ENCODE assay signal across 25 mouse cellular contexts in the genomic region with DNA sequence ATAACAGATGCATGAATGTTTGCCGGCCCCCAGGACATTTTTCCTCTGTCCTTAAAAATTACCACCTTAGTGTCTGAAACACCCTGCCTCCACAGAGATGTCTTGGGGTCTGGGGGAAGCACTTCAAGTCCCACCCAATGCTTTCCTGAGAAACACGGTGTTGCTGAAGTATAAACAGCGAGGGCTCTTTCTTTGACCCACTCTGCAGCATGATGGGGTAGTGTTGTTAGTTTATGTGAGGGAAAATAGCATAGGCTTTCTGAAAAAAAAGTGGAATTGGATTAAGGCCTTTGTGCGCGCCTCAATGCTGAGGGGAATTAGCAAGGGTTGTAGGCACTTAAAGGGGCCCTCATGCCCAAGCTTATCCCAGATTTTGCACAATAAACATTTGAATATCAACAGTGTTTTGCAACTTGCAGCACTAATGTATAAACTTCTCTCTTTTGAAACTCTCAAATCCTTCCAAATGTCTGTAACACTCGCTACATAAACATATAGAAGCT.
DNase-seq lines count a peak whose midpoint lies in the region; ATAC-seq and TF ChIP-seq lines count a peak whose summit lies in the region.
"Had no signal": no experiment of that assay in that cellular context is flagged by ENCODE, and none has a peak within 500 bp of the region (broad histone marks: within the 10 kb centered on the region; RNA-seq: fewer than 3 reads in every experiment).

No protein-coding gene starts in this region.

- DNase-seq in forebrain, embryonic 11.5 days (ENCODE audit: low spot score) = no peak
- no peak for DNase-seq in forebrain, postnatal 0 days
- DNase-seq in lung, adult 2 months = no peak
- no peak for DNase-seq in midbrain, postnatal 0 days (ENCODE audit: low spot score)
- no peak for DNase-seq in spleen, postnatal 4 days (ENCODE audit: low spot score in 2 of 2)
- DNase-seq: adrenal gland, postnatal 14 days; cerebellum, adult 11-12 months; cerebellum, adult 9-11 months; heart, postnatal 10 days; kidney, adult 2 months; kidney, postnatal 36 days; lung, postnatal 10 days; thymus, postnatal 4 days had no signal

- peak; percentile 43; the same call in 1 of the 2 replicates for ATAC-seq in forebrain, embryonic 11.5 days (replicated peaks; ENCODE audit: low FRiP score)
- ATAC-seq in forebrain, postnatal 0 days = no peak
- peak; percentile 52; the same call in 1 of the 2 replicates for ATAC-seq in lung, embryonic 16.5 days (ENCODE audit: low read depth)
- ATAC-seq in midbrain, embryonic 13.5 days = no peak
- ATAC-seq in midbrain, postnatal 0 days (ENCODE audit: low FRiP score) = no peak
- ATAC-seq: CD4-positive, CD25-positive, alpha-beta regulatory T cell, adult 4 months; hindbrain, embryonic 16.5 days; intestine, embryonic 15.5 days had no signal

- peak overlapping the region; percentile 42; the same call in 1 of the 2 replicates for H3K27ac ChIP-seq in forebrain, embryonic 11.5 days (ENCODE audit: low read depth, low read length)
- no peak overlapping the region for H3K27ac ChIP-seq in forebrain, postnatal 0 days (ENCODE audit: low read depth, low read length)
- H3K27ac ChIP-seq in lung, embryonic 16.5 days (ENCODE audit: low read length) = peak overlapping the region; percentile 55; the same call in 1 of the 2 replicates
- H3K27ac ChIP-seq in midbrain, embryonic 13.5 days = peak overlapping the region; percentile 30; the same call in 1 of the 2 replicates
- no peak overlapping the region for H3K27ac ChIP-seq in midbrain, postnatal 0 days (ENCODE audit: low read depth, low read length)
- H3K27ac ChIP-seq: embryonic facial prominence, embryonic 12.5 days; heart, embryonic 13.5 days; intestine, embryonic 15.5 days; layer of hippocampus, adult 2 months; left cerebral cortex, adult 2 months; limb, embryonic 12.5 days; liver, embryonic 15.5 days; neural tube, embryonic 13.5 days had no signal

- no peak for TF ChIP-seq POLR2A in lung, adult 2 months (IDR thresholded peaks at IDR 0.05; ENCODE audit: borderline replicate concordance, extremely low read depth, low read depth, low read length)

- TF ChIP-seq CTCF in forebrain, postnatal 0 days (IDR thresholded peaks at IDR 0.05; ENCODE audit: low read depth) = no peak
- TF ChIP-seq CTCF in lung, adult 2 months (IDR thresholded peaks at IDR 0.05; ENCODE audit: insufficient read depth, low read length) = no peak
- TF ChIP-seq CTCF in midbrain, postnatal 0 days (IDR thresholded peaks at IDR 0.05) = no peak

- H3K9ac ChIP-seq in forebrain, embryonic 11.5 days (ENCODE audit: low read length) = no peak overlapping the region
- H3K9ac ChIP-seq in forebrain, postnatal 0 days = no peak overlapping the region
- no peak overlapping the region for H3K9ac ChIP-seq in lung, embryonic 16.5 days (ENCODE audit: low read length)
- no peak overlapping the region for H3K9ac ChIP-seq in midbrain, embryonic 13.5 days (replicated peaks)
- no peak overlapping the region for H3K9ac ChIP-seq in midbrain, postnatal 0 days (replicated peaks; ENCODE audit: low read length, poor library complexity, severe bottlenecking)
- H3K9ac ChIP-seq: embryonic facial prominence, embryonic 12.5 days; heart, embryonic 13.5 days; intestine, embryonic 15.5 days; limb, embryonic 12.5 days; liver, embryonic 15.5 days; neural tube, embryonic 13.5 days had no signal

- H3K4me1 ChIP-seq in forebrain, embryonic 11.5 days (replicated peaks; ENCODE audit: control insufficient read depth, insufficient read depth, low read length) = peaks cover 8% of the 10 kb centered on the region; the same call in 1 of the 2 replicates
- H3K4me1 ChIP-seq in forebrain, postnatal 0 days (ENCODE audit: insufficient read depth) = no peaks in the 10 kb centered on the region
- H3K4me1 ChIP-seq in lung, embryonic 16.5 days (replicated peaks; ENCODE audit: control insufficient read depth, insufficient read depth, low read length) = 0 out of 2 replicates have a peak, but pooled peaks cover 2% of the 10 kb centered on the region
- H3K4me1 ChIP-seq in lung, adult 2 months (ENCODE audit: control insufficient read depth, insufficient read depth, low read length) = no peaks in the 10 kb centered on the region
- H3K4me1 ChIP-seq in midbrain, embryonic 13.5 days (replicated peaks) = peaks cover 14% of the 10 kb centered on the region
- H3K4me1 ChIP-seq in midbrain, postnatal 0 days (ENCODE audit: insufficient read depth, low read length) = no peaks in the 10 kb centered on the region
- H3K4me1 ChIP-seq: embryonic facial prominence, embryonic 12.5 days; heart, embryonic 13.5 days; intestine, embryonic 15.5 days; limb, embryonic 12.5 days; liver, embryonic 15.5 days; neural tube, embryonic 13.5 days had no signal

- no peaks in the 10 kb centered on the region for H3K36me3 ChIP-seq in forebrain, embryonic 11.5 days (ENCODE audit: control insufficient read depth, insufficient read depth, low read length)
- H3K36me3 ChIP-seq in forebrain, postnatal 0 days (ENCODE audit: insufficient read depth) = no peaks in the 10 kb centered on the region
- no peaks in the 10 kb centered on the region for H3K36me3 ChIP-seq in lung, embryonic 16.5 days (ENCODE audit: control insufficient read depth, insufficient read depth, low read length)
- no peaks in the 10 kb centered on the region for H3K36me3 ChIP-seq in midbrain, embryonic 13.5 days
- no peaks in the 10 kb centered on the region for H3K36me3 ChIP-seq in midbrain, postnatal 0 days (ENCODE audit: insufficient read depth, low read length)
- H3K36me3 ChIP-seq: embryonic facial prominence, embryonic 12.5 days; heart, embryonic 13.5 days; intestine, embryonic 15.5 days; limb, embryonic 12.5 days; liver, embryonic 15.5 days; neural tube, embryonic 13.5 days had no signal

- H3K9me3 ChIP-seq in forebrain, embryonic 11.5 days (ENCODE audit: control insufficient read depth, low read length) = no peaks in the 10 kb centered on the region
- no peaks in the 10 kb centered on the region for H3K9me3 ChIP-seq in forebrain, postnatal 0 days (ENCODE audit: low read length)
- no peaks in the 10 kb centered on the region for H3K9me3 ChIP-seq in lung, embryonic 16.5 days (ENCODE audit: control insufficient read depth, low read length)
- no peaks in the 10 kb centered on the region for H3K9me3 ChIP-seq in midbrain, embryonic 13.5 days
- no peaks in the 10 kb centered on the region for H3K9me3 ChIP-seq in midbrain, postnatal 0 days (ENCODE audit: low read length)
- H3K9me3 ChIP-seq: embryonic facial prominence, embryonic 12.5 days; heart, embryonic 13.5 days; intestine, embryonic 15.5 days; limb, embryonic 12.5 days; liver, embryonic 15.5 days; neural tube, embryonic 13.5 days had no signal

- WGBS in forebrain, embryonic 11.5 days = 11% methylated on average over 6 of the region's 6 CpGs
- 25% methylated on average over 6 of the region's 6 CpGs for WGBS in forebrain, postnatal 0 days
- WGBS in lung, embryonic 16.5 days = 42% methylated on average over 6 of the region's 6 CpGs
- whole genome bisulfite sequencing in lung, adult 2 months = 74% methylated on average over 6 of the region's 6 CpGs
- WGBS in midbrain, embryonic 13.5 days = 18% methylated on average over 6 of the region's 6 CpGs
- 35% methylated on average over 6 of the region's 6 CpGs for WGBS in midbrain, postnatal 0 days

- no peak overlapping the region for H3K4me2 ChIP-seq in forebrain, embryonic 11.5 days (ENCODE audit: low read depth, low read length, severe bottlenecking)
- H3K4me2 ChIP-seq in forebrain, postnatal 0 days (ENCODE audit: low read depth) = no peak overlapping the region
- no peak overlapping the region for H3K4me2 ChIP-seq in lung, embryonic 16.5 days (ENCODE audit: low read depth, low read length)
- no peak overlapping the region for H3K4me2 ChIP-seq in midbrain, embryonic 13.5 days (replicated peaks)
- H3K4me2 ChIP-seq in midbrain, postnatal 0 days (ENCODE audit: low read depth, low read length, poor library complexity, severe bottlenecking) = no peak overlapping the region
- H3K4me2 ChIP-seq: embryonic facial prominence, embryonic 12.5 days; heart, embryonic 13.5 days; intestine, embryonic 15.5 days; limb, embryonic 12.5 days; liver, embryonic 15.5 days; neural tube, embryonic 13.5 days had no signal

- H3K4me3 ChIP-seq in forebrain, embryonic 11.5 days (ENCODE audit: low read depth, low read length) = no peak overlapping the region
- no peak overlapping the region for H3K4me3 ChIP-seq in forebrain, postnatal 0 days (ENCODE audit: low read depth, low read length)
- no peak overlapping the region for H3K4me3 ChIP-seq in lung, embryonic 16.5 days (ENCODE audit: low read length)
- no peak overlapping the region for H3K4me3 ChIP-seq in lung, adult 2 months (replicated peaks; ENCODE audit: extremely low read depth, low read depth, low read length)
- H3K4me3 ChIP-seq in midbrain, embryonic 13.5 days (replicated peaks) = no peak overlapping the region
- H3K4me3 ChIP-seq in midbrain, postnatal 0 days (ENCODE audit: low read depth, low read length) = no peak overlapping the region
- H3K4me3 ChIP-seq: embryonic facial prominence, embryonic 12.5 days; heart, embryonic 13.5 days; intestine, embryonic 15.5 days; layer of hippocampus, adult 2 months; left cerebral cortex, adult 2 months; limb, embryonic 12.5 days; liver, embryonic 15.5 days; neural tube, embryonic 13.5 days had no signal

- H3K27me3 ChIP-seq in forebrain, embryonic 11.5 days (ENCODE audit: control insufficient read depth, insufficient read depth, low read length) = peaks cover 66% of the 10 kb centered on the region
- peaks cover 64% of the 10 kb centered on the region for H3K27me3 ChIP-seq in forebrain, postnatal 0 days (ENCODE audit: insufficient read depth, low read length)
- H3K27me3 ChIP-seq in lung, embryonic 16.5 days (ENCODE audit: control insufficient read depth, insufficient read depth, low read depth, low read length) = no peaks in the 10 kb centered on the region
- peaks cover 96% of the 10 kb centered on the region for H3K27me3 ChIP-seq in midbrain, embryonic 13.5 days
- peaks cover 75% of the 10 kb centered on the region for H3K27me3 ChIP-seq in midbrain, postnatal 0 days (ENCODE audit: insufficient read depth, low read length)
- H3K27me3 ChIP-seq: heart, embryonic 13.5 days; intestine, embryonic 15.5 days; limb, embryonic 12.5 days; liver, embryonic 15.5 days had no signal

Comparison
In these comparisons a context has a peak if more than half of its experiments do, and no peak if none do; other contexts are left out.
1. ATAC-seq: peak in forebrain, embryonic 11.5 days (single experiment) and lung, embryonic 16.5 days (single experiment); none in forebrain, postnatal 0 days (single experiment), midbrain, embryonic 13.5 days (single experiment) and midbrain, postnatal 0 days (single experiment).
2. H3K27ac ChIP-seq: peak in forebrain, embryonic 11.5 days (single experiment), lung, embryonic 16.5 days (single experiment) and midbrain, embryonic 13.5 days (single experiment); none in forebrain, postnatal 0 days (single experiment) and midbrain, postnatal 0 days (single experiment).